Mouse (Mus musculus): ENCODE measurements at regions not wholly inside any gene's neighbourhood (a gene's known extent, or its start where the extent isn't known, plus 50 kb on each side); places are given as distances from the start of the nearest gene placed in this dataset.

DNA sequence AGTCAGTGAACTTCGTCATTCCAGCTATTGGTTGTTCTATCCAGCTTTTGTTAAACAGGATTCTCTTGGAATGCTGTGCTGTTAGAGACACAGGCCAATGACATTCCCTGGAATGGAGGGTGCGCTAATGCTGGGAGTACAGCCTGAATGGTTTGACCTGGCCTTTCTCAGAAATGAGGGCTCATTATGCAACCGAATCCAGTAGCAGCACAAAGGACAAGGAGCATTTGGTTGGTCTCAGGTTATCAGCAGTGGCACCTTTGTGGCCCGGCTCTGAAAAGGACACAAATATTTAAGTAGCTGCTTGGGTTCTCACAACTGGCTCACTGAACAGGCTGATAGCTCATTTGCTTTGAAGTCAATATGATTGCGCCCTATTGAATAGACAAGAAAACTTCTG, 1423.1 kb upstream of the A1bg start:
- Histone ChIP-seq H3K4me1 (ENCODE audit: control insufficient read depth, insufficient read depth, low read length) (no peaks in the 10 kb centered on the region), H3K4me3 (replicated peaks; ENCODE audit: insufficient read depth, low read depth, low read length) (no peak overlapping the region), H3K27ac (ENCODE audit: insufficient read depth, low read length) (no peak overlapping the region), H3K27me3 (ENCODE audit: control insufficient read depth, insufficient read depth, low read length) (no peaks in the 10 kb centered on the region; the same call in 1 of the 2 replicates)
- 93% methylated on average over 5 of the region's 5 CpGs for WGBS
- DNase-seq, result no peak
- TF ChIP-seq POLR2A (IDR thresholded peaks at IDR 0.05; ENCODE audit: borderline replicate concordance, insufficient read depth, low read length), result no peak

DNA sequence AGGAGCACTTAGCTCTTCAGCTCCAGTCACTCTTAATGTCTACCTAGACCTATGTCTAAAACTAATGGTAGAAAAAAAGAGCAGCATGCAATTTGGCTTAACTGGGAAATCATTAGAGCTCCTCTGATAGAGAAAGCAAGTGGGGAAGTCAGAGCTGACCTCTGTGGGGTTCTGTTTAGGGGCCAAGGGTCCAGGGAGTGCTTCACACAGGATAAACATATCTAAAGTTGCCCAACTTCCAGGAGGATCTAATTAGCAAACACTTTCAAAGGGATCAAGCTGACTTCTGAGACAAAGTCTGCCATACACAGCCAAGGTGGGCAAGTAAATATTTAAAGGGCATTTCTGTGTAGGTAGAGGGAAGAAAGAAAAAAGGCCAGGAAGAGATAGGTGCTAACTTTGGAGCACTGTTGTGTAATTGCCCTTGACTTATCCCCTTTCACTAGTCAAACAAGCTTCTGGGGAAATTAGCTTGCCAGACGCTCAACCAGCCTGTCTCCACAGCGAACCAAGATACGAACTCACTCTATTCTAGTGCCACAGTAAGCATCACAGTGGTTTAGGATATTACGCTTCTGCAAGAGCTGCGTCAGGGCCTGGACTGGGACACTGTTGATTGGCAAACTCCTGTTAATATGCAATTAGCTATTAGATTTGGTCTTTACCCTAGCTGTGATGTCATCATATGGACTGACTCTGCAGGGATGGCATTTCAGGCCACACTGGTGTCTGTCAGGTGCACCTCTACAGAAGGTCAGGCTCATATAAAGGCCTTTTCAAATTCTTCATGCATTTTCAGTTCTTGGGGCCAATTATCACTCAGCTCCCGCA, 1413.9 kb upstream of the A1bg start:
- H3K4me3 ChIP-seq (replicated peaks; ENCODE audit: insufficient read depth, low read depth, low read length), result no peak overlapping the region
- 98% methylated on average over 6 of the region's 6 CpGs for WGBS
- no peaks in the 10 kb centered on the region for H3K4me1 ChIP-seq (ENCODE audit: control insufficient read depth, insufficient read depth, low read length)
- no peaks in the 10 kb centered on the region for H3K27me3 ChIP-seq (ENCODE audit: control insufficient read depth, insufficient read depth, low read length)
- no peak for TF ChIP-seq CTCF (IDR thresholded peaks at IDR 0.05; ENCODE audit: borderline replicate concordance, insufficient read depth, low read depth, low read length)
- no peak for TF ChIP-seq POLR2A (IDR thresholded peaks at IDR 0.05; ENCODE audit: borderline replicate concordance, insufficient read depth, low read length)
- H3K27ac ChIP-seq (ENCODE audit: insufficient read depth, low read length), result no peak overlapping the region
- DNase-seq, result no peak

DNA sequence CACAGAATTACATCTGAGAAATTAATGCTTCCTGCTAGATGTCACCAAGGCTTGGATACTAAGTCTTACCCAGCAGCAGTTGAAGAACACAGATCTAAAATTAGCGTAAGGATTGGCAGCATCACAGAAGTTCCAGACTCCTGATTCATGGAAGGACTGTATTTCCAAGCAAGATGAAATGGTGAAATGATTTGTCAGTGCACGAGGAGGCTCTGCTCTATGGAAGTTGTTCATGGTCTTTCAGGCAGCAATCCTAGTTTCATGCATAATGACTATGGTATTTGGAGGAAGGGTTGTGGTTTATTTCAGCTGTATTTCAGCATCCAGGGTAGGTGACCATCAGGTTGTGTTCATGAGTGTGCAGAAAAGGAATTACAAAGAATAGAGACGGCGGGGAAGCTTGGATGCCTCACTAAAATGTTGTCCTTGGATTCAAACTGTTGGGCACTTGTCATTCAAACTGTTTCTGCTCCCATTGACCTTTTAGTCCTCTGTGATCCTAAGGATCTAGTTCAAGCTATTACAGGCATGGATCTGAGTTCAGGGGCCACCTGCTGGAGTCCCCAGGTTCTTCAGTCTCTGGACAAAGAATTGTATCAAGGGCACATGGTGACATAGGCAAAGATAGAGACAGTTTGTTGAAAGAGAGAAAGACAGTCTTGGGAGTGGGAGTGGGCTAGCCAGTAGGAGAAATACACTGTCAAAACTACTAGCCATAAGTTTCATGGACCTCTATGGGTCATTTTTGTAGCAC, 1411.6 kb upstream of the A1bg start:
- no peak for DNase-seq
- H3K4me1 ChIP-seq (ENCODE audit: control insufficient read depth, insufficient read depth, low read length), result no peaks in the 10 kb centered on the region
- TF ChIP-seq POLR2A (IDR thresholded peaks at IDR 0.05; ENCODE audit: borderline replicate concordance, insufficient read depth, low read length), result no peak
- TF ChIP-seq CTCF (IDR thresholded peaks at IDR 0.05; ENCODE audit: borderline replicate concordance, insufficient read depth, low read depth, low read length), result no peak
- H3K27ac ChIP-seq (ENCODE audit: insufficient read depth, low read length), result no peak overlapping the region
- H3K27me3 ChIP-seq (ENCODE audit: control insufficient read depth, insufficient read depth, low read length), result no peaks in the 10 kb centered on the region
- H3K4me3 ChIP-seq (replicated peaks; ENCODE audit: insufficient read depth, low read depth, low read length), result no peak overlapping the region
- WGBS, result 83% methylated on average over 4 of the region's 4 CpGs

DNA sequence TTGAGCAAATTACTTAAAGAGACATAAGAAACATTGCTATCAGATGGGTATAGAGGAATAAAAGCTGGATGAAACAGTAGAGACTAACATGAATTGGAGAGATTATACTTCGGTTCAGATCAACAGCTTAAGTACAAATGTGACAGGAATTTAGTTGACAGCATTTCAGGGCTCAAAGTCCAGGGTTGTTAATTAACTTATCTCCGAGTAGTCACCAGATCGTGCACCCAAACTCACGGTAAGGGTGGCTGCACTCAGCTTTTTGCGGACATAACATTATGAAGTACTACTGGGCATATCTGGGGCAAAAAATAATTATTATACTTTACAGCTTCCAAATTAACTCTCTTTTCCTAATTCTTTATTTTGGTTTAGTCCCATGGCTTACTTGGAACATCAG, 1409.3 kb upstream of the A1bg start:
- Histone ChIP-seq H3K4me1 (ENCODE audit: control insufficient read depth, insufficient read depth, low read length) (no peaks in the 10 kb centered on the region), H3K27me3 (ENCODE audit: control insufficient read depth, insufficient read depth, low read length) (no peaks in the 10 kb centered on the region), H3K4me3 (replicated peaks; ENCODE audit: insufficient read depth, low read depth, low read length) (no peak overlapping the region), H3K27ac (ENCODE audit: insufficient read depth, low read length) (no peak overlapping the region)
- DNase-seq, result no peak
- no peak for TF ChIP-seq CTCF (IDR thresholded peaks at IDR 0.05; ENCODE audit: borderline replicate concordance, insufficient read depth, low read depth, low read length)
- WGBS, result 46% methylated on average over 5 of the region's 5 CpGs

DNA sequence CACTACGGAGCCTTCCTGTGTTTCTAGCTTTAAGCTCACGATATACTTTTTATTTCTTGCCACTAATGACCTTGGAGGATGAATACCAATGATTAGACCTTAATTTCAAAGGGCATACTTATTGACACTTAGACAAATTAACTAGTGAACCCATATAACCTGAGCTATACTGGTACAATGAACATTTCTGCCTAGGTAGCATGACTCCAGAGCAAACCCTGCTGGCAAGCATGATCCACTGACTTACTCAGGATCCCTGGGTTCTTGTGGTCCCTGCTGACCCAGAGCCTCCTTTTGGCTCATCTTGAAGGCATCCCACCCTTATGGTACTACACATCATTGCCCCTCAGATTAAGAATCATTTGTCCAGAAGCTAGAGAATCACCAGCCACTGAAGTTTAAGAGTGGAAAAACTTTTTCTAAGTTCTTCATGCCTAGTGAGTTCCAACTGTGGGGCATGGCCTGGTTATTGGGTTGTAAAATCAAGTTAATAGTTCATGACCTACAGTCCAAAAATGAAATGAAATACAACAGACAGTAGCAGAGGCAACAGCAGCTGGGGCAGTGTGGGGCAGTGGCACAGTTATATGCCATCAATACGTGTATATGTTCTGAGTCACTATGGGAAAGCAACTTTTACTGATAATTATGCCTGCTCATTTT, 1408.5 kb upstream of the A1bg start:
- Histone ChIP-seq H3K4me3 (replicated peaks; ENCODE audit: insufficient read depth, low read depth, low read length) (no peak overlapping the region), H3K4me1 (ENCODE audit: control insufficient read depth, insufficient read depth, low read length) (no peaks in the 10 kb centered on the region), H3K27ac (ENCODE audit: insufficient read depth, low read length) (no peak overlapping the region), H3K27me3 (ENCODE audit: control insufficient read depth, insufficient read depth, low read length) (no peaks in the 10 kb centered on the region)
- TF ChIP-seq CTCF (IDR thresholded peaks at IDR 0.05; ENCODE audit: borderline replicate concordance, insufficient read depth, low read depth, low read length) (no peak), POLR2A (IDR thresholded peaks at IDR 0.05; ENCODE audit: borderline replicate concordance, insufficient read depth, low read length) (no peak)
- DNase-seq, result no peak
- WGBS, result 95% methylated on average over 3 of the region's 3 CpGs

DNA sequence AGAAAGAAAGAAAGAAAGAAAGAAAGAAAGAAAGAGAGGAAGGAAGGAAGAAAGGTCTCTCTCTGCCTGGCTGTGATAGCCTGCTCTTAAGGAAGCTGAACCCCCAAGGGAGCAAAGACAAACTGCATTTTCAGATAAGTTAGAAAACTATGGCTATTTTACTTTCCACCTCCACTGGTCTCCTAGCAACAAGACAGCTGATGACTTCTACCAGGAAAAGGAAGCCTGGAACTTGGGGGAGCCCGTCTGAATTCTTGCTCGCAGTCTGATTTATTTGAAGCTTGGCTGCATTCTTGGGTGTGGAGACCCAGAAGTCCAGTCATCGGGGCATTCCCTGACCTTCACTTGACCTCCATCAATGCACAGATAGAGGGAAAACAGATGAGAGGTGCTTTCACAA, 1406.1 kb upstream of the A1bg start:
- Histone ChIP-seq H3K4me1 (ENCODE audit: control insufficient read depth, insufficient read depth, low read length) (no peaks in the 10 kb centered on the region), H3K27me3 (ENCODE audit: control insufficient read depth, insufficient read depth, low read length) (no peaks in the 10 kb centered on the region), H3K4me3 (replicated peaks; ENCODE audit: insufficient read depth, low read depth, low read length) (no peak overlapping the region), H3K27ac (ENCODE audit: insufficient read depth, low read length) (no peak overlapping the region)
- DNase-seq, result no peak
- no peak for TF ChIP-seq POLR2A (IDR thresholded peaks at IDR 0.05; ENCODE audit: borderline replicate concordance, insufficient read depth, low read length)
- no peak for TF ChIP-seq CTCF (IDR thresholded peaks at IDR 0.05; ENCODE audit: borderline replicate concordance, insufficient read depth, low read depth, low read length)
- 42% methylated on average over 3 of the region's 3 CpGs for WGBS

DNA sequence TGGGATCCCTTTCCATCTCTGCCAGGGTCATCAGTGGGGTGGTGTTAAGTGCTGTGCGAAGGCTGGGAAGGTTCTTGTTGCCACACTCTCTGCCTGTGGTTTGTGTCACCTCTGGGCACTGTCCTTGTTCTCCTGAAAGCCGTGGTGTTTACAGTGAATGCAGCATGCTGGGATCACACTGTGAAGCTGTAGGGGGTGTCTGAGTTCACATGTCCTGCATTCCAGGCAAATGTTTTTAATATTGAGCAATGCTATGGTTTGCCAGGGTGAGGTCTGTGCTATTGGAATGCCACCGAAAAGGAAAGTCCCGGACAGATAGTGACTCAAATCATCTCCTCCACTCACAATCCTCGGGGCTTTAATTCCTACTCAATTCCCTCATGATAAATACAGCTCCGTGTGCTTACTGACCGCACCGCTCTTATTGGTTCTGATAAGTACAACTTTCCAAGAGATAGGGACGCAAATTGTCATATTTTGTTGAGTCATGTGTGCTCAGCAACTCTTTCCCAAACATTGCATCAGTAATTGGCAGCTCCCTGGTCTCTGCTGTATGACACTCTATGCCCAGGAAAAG, 1405.6 kb upstream of the A1bg start:
- H3K4me1 ChIP-seq (ENCODE audit: control insufficient read depth, insufficient read depth, low read length), result no peaks in the 10 kb centered on the region
- H3K27ac ChIP-seq (ENCODE audit: insufficient read depth, low read length), result no peak overlapping the region
- no peak for TF ChIP-seq POLR2A (IDR thresholded peaks at IDR 0.05; ENCODE audit: borderline replicate concordance, insufficient read depth, low read length)
- no peak for TF ChIP-seq CTCF (IDR thresholded peaks at IDR 0.05; ENCODE audit: borderline replicate concordance, insufficient read depth, low read depth, low read length)
- WGBS, result 45% methylated on average over 9 of the region's 9 CpGs
- no peaks in the 10 kb centered on the region for H3K27me3 ChIP-seq (ENCODE audit: control insufficient read depth, insufficient read depth, low read length)
- H3K4me3 ChIP-seq (replicated peaks; ENCODE audit: insufficient read depth, low read depth, low read length), result no peak overlapping the region
- no peak for DNase-seq

Data from cerebellum, adult 2 months (tissue).